Mouse (Mus musculus) small intestine, adult 2 months (tissue): ENCODE measurements at regions not wholly inside any gene's neighbourhood (a gene's known extent, or its start where the extent isn't known, plus 50 kb on each side); places are given as distances from the start of the nearest gene placed in this dataset.

Source experiments
- CTCF ChIP-seq: fragments of 200-500 bp; IDR thresholded peaks from 2 replicates; pipeline ENCODE4 v1.5.1; 2012; ENCODE audit warnings: low read depth, mild to moderate bottlenecking, control low read depth, inconsistent platforms, low read length, moderate library complexity, mixed read lengths; ENCODE audit not compliant: insufficient replicate concordance, insufficient read length; ENCODE audit errors: extremely low read depth
- POLR2A ChIP-seq: fragments of 200-500 bp; IDR thresholded peaks from 2 replicates; pipeline ENCODE4 v1.6.1; 2012; ENCODE audit warnings: low read depth, mild to moderate bottlenecking, control low read depth, inconsistent platforms, low read length, moderate library complexity

GRCm38 (mm10) chr19:59628296-59629160 lies 170.4 kb downstream of the Emx2 start:
- TF ChIP-seq CTCF, result no peak
- no peak for TF ChIP-seq POLR2A
